Mouse (Mus musculus) urinary bladder, adult 2 months (tissue): Measurements from ENCODE around the gene Bcas3. TPM values are rescaled to one million over a fixed set of nuclear protein-coding genes. Genes with fewer than 3 reads are reported as not detected.

ENCODE experiments used
- DNase-seq: peaks from one replicate; pipeline ENCODE4 v3.0.0; 2022; ENCODE audit warnings: low spot score
- polyA plus RNA-seq: library from polyadenylated mRNA; depleted of rRNA; stranded (reverse); fragments of >200 nt; gene quantifications from 2 replicates; pipeline ENCODE4 v1.2.3, GENCODE M21; 2012

The Bcas3 gene
- polyA plus RNA-seq, 1 experiment = 28.6 TPM

GRCm38 (mm10) chr11:85751171-85751570 lies 398.2 kb downstream of the Bcas3 start:
- DNase-seq = no peak

- no peak for DNase-seq
Observed at GRCm38 (mm10) chr11:85754631-85755502, 401.9 kb downstream of the Bcas3 start.

GRCm38 (mm10) chr11:85755503-85756044 lies 402.6 kb downstream of the Bcas3 start:
- DNase-seq = no peak

GRCm38 (mm10) chr11:85758891-85759290 lies 405.9 kb downstream of the Bcas3 start:
- DNase-seq = no peak

- DNase-seq = no peak
Observed at GRCm38 (mm10) chr11:85759634-85760439, 406.9 kb downstream of the Bcas3 start.

GRCm38 (mm10) chr11:85760486-85761141 lies 407.6 kb downstream of the Bcas3 start:
- no peak for DNase-seq

- DNase-seq = no peak
Observed at GRCm38 (mm10) chr11:85761170-85761569, 408.2 kb downstream of the Bcas3 start.

- no peak for DNase-seq
Observed at GRCm38 (mm10) chr11:85763655-85764054, 410.7 kb downstream of the Bcas3 start.

GRCm38 (mm10) chr11:85766106-85766723 lies 413.2 kb downstream of the Bcas3 start:
- no peak for DNase-seq

- no peak for DNase-seq
Observed at GRCm38 (mm10) chr11:85766811-85767210, 413.8 kb downstream of the Bcas3 start.

- DNase-seq = no peak
Observed at GRCm38 (mm10) chr11:85769740-85770139, 416.8 kb downstream of the Bcas3 start.

- DNase-seq = no peak
Observed at GRCm38 (mm10) chr11:85773391-85773790, 420.4 kb downstream of the Bcas3 start.

GRCm38 (mm10) chr11:85774707-85775106 lies 421.7 kb downstream of the Bcas3 start:
- no peak for DNase-seq

- no peak for DNase-seq
Observed at GRCm38 (mm10) chr11:85775492-85775891, 422.5 kb downstream of the Bcas3 start.

- DNase-seq = no peak
Observed at GRCm38 (mm10) chr11:85776861-85777360, 423.9 kb downstream of the Bcas3 start.

GRCm38 (mm10) chr11:85777950-85778349 lies 425.0 kb downstream of the Bcas3 start:
- no peak for DNase-seq

- no peak for DNase-seq
Observed at GRCm38 (mm10) chr11:85780303-85780702, 427.3 kb downstream of the Bcas3 start.

GRCm38 (mm10) chr11:85786113-85786718 lies 433.2 kb downstream of the Bcas3 start:
- no peak for DNase-seq

- no peak for DNase-seq
Observed at GRCm38 (mm10) chr11:85789750-85790149, 436.8 kb downstream of the Bcas3 start.

- no peak for DNase-seq
Observed at GRCm38 (mm10) chr11:85790267-85790666, 437.3 kb downstream of the Bcas3 start.

- no peak for DNase-seq
Observed at GRCm38 (mm10) chr11:85791212-85791611, 438.2 kb downstream of the Bcas3 start.
